Mouse (Mus musculus) 416B (cell line): Measurements from ENCODE around the gene Pick1.
A peak's percentile ranks its signal among the peaks of the same experiment; 100 is the strongest.

Source experiments
- DNase-seq: peaks from one replicate; pipeline ENCODE4 v3.0.0; 2011; ENCODE audit warnings: low read depth

Pick1 gene

GRCm38 (mm10) chr15:79229058-79229821, at the start of gene Pick1, which contains the start of gene Gm49486:
TSS of gene Pick1 (plus strand) at chr15:79229173.
TSS of gene Gm49486 (plus strand) at chr15:79229391.
- DNase-seq = peak; percentile 86

- no peak for DNase-seq
These were observed 43.8 kb upstream of the Pick1 start for GRCm38 (mm10) chr15:79185213-79185612.

GRCm38 (mm10) chr15:79187819-79188218, 41.2 kb upstream of the Pick1 start:
- no peak for DNase-seq

GRCm38 (mm10) chr15:79191426-79191825, 37.5 kb upstream of the Pick1 start:
- DNase-seq = no peak

GRCm38 (mm10) chr15:79192450-79192849, 36.5 kb upstream of the Pick1 start:
- DNase-seq = no peak

GRCm38 (mm10) chr15:79192885-79193845, 35.8 kb upstream of the Pick1 start:
- DNase-seq = no peak

- peak; percentile 38 for DNase-seq
These were observed 34.9 kb upstream of the Pick1 start for GRCm38 (mm10) chr15:79194048-79194447.

GRCm38 (mm10) chr15:79194946-79195345, 34.0 kb upstream of the Pick1 start:
- DNase-seq = no peak

GRCm38 (mm10) chr15:79195492-79195891, 33.5 kb upstream of the Pick1 start:
- peak; percentile 12 for DNase-seq

GRCm38 (mm10) chr15:79199390-79199976, 29.5 kb upstream of the Pick1 start:
- no peak for DNase-seq

GRCm38 (mm10) chr15:79201491-79202150, 27.4 kb upstream of the Pick1 start:
- no peak for DNase-seq

- no peak for DNase-seq
These were observed 26.4 kb upstream of the Pick1 start for GRCm38 (mm10) chr15:79202575-79202974.

- no peak for DNase-seq
These were observed 20.8 kb upstream of the Pick1 start for GRCm38 (mm10) chr15:79208211-79208610.

- no peak for DNase-seq
These were observed 20.1 kb upstream of the Pick1 start for GRCm38 (mm10) chr15:79208758-79209439.

GRCm38 (mm10) chr15:79210357-79210756, 18.6 kb upstream of the Pick1 start:
- no peak for DNase-seq

- DNase-seq = no peak
These were observed 16.1 kb upstream of the Pick1 start for GRCm38 (mm10) chr15:79212750-79213446.

- DNase-seq = no peak
These were observed 15.4 kb upstream of the Pick1 start for GRCm38 (mm10) chr15:79213591-79213990.

- DNase-seq = no peak
These were observed 12.8 kb upstream of the Pick1 start for GRCm38 (mm10) chr15:79216191-79216590.

GRCm38 (mm10) chr15:79219572-79219971, 9.4 kb upstream of the Pick1 start:
- DNase-seq = no peak

- no peak for DNase-seq
These were observed 5.3 kb upstream of the Pick1 start for GRCm38 (mm10) chr15:79223641-79224040.

GRCm38 (mm10) chr15:79224685-79225084, 4.3 kb upstream of the Pick1 start:
- peak; percentile 86 for DNase-seq
